Mouse (Mus musculus): ENCODE results near the gene Olfr1289.

Olfr1289 gene

GRCm38 (mm10) chr2:111480519-111480918 lies at the start of gene Olfr1289:
Gene Olfr1289 (plus strand): TSS chr2:111480819.
- DNase-seq (ENCODE audit: low spot score), result no peak

- no peak for DNase-seq (ENCODE audit: low spot score)
These were observed 31.8 kb upstream of the Olfr1289 start, which contains the start of gene Olfr1287 for GRCm38 (mm10) chr2:111448842-111449241. Gene Olfr1287 (plus strand): TSS chr2:111449142.

- no peak for DNase-seq (ENCODE audit: low spot score)
These were observed 6.8 kb upstream of the Olfr1289 start, which contains the start of gene Olfr1288 for GRCm38 (mm10) chr2:111473801-111474200. Gene Olfr1288 (plus strand): TSS chr2:111474101.

GRCm38 (mm10) chr2:111493729-111494128 lies 13.1 kb downstream of the Olfr1289 start, which contains the start of gene Olfr1290:
Gene Olfr1290 (minus strand): TSS chr2:111493829.
- DNase-seq (ENCODE audit: low spot score), result no peak

- no peak for DNase-seq (ENCODE audit: low spot score)
These were observed 16.3 kb downstream of the Olfr1289 start, which contains the start of gene Olfr1291-ps1 for GRCm38 (mm10) chr2:111496880-111497279. Gene Olfr1291-ps1 (plus strand): TSS chr2:111497180.

- DNase-seq (ENCODE audit: low spot score), result no peak
These were observed 36.8 kb downstream of the Olfr1289 start for GRCm38 (mm10) chr2:111517451-111517850.

GRCm38 (mm10) chr2:111524903-111525302 lies 44.3 kb downstream of the Olfr1289 start, which contains the start of gene Olfr1293-ps:
Gene Olfr1293-ps (plus strand): TSS chr2:111525203.
- DNase-seq (ENCODE audit: low spot score), result no peak

All from urinary bladder, postnatal 25 days (tissue).